Mouse (Mus musculus) right cerebral cortex, postnatal 4 days (tissue): ENCODE results near the gene Myrip.

Source experiments
- DNase-seq: peaks from one replicate; pipeline ENCODE4 v3.0.0-alpha.2; 2022

Gene Myrip

DNA sequence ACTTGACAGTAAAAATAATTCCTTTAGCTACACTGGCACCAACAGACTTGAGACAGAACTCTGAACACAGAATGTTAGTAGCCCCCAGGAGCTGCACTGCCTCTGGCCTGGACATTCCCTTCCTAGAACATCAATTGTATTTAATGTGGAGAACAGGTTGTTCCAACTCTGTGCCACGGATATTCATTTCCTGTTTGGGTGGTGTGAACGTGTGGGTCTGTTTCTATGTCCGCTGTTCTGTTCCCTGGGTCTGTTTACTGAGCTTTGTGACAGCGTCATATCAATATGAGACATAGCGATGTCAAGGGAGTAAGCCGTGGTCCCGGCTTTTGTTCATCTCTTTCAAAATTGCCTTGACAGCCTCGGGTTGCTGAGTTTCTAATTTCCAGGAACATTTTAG lies 97.0 kb downstream of the Myrip start:
- no peak for DNase-seq

DNA sequence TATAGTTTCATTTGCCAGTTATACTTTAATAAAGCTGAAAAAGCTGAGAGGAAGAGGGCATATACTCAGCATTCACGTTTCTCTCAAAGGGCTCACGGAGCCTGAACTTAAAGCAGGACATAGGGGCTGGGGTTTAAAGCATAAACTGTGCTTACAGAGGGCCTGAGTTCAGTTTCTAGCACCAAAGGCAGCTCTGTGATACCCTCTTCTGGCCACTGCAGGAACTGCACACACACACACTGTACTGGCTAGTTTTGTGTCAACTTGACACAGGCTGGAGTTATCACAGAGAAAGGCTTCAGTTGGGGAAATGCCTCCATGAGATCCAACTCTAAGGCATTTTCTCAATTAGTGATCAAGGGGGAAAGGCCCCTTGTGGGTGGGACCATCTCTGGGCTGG lies 98.2 kb downstream of the Myrip start:
- peak; percentile 46 for DNase-seq

DNA sequence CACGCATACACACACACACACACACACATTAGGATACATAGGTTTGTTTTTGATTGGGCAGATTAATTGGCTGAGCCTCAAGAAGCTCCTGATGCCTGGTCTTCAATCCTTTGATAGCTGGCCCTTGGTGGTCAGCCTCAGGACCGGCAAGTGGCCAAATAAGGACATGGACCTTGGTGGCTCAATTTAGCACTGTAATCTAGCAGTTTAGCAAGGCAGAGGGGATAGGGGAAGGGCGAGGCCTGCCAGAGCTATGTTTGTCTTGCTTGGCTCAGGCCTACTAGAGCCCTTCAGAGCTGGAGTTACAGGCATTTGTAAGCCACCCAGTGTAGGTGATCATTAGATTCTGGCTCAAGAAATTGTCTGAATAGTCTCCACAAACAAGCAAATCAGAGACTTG lies 101.1 kb downstream of the Myrip start:
- DNase-seq, result no peak

DNA sequence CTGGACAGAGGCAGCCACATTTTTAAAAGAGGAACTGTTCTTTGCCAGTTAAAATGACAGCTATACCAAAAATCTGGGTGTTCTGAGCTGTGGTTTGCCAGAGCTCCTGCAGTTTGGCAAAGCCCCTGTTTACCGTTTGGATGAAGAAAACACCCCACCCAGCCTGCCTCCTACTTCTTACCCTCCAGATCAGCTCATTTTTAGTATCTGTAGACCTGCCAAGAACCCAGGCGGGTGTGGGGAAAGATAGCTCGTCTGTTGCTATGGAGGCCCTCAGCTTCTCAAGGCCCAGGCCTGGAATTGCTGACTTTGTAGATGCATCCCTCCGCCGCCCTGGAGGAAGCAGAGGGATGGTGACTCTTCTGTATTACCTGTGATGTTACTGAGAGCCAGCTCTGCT lies 102.3 kb downstream of the Myrip start:
- DNase-seq, result peak; percentile 27

DNA sequence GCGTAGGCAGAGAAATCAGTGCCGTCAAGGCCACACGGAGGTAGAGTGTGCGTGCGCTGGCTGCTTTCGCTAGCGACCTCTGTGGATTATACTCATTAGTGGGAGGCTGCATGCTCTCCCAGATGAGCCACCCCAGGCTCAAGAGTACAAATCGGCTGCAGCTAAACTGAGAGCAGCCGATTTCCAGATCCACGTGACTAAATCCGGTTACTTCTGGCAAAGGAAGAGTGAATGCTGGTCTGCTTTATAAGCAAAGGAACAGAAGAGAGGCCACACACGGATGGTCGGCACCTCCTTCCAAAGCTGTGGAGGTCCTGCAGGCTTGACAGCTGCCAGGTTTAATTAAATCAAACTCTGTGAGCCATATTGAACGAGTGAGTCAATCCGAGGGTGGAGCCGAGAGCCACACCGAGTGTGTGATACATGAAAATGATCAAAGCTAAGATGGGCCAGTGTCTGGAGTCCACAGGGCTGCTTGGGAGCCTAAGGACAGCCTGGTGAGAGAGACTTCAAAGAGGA lies 108.4 kb downstream of the Myrip start:
- DNase-seq, result no peak

DNA sequence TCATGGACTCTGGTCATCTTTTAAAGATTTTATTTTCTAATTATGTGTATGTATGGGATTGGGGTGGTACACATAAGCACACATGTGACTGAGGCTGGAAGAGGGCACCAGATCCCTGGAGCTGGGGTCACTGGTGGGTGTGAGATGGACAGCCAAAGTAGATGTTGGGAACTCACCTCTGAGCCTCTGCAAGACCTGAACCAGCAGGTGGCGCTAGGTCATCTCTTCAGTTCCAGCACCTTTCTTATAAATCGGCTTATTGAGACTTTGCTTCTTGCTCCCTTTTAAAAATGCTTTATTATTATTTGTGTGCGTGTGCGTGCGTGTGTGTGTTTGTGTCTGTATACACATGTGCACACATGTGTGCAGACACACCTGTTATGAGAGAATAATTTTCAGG lies 109.1 kb downstream of the Myrip start:
- DNase-seq, result peak; percentile 66

DNA sequence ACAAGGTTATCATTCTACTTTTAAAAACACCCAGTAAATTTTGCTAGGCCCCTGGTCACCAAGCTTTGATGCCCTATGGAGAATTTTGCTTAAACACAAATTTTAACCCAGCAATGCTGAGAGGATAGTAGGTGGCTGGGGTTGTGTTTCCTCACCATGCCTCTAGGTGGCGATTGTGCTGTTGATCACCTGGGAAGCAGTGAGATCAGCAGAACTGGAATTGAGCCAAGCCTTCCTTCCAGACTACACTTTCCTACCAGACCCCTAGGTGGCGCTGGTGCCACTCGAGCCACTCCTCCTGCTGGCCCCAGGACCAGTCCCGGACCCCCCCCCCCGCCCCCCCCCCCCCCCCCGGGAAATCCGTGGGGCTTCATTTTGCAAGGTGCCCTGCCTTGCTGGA lies 114.2 kb downstream of the Myrip start:
- peak; percentile 70 for DNase-seq

DNA sequence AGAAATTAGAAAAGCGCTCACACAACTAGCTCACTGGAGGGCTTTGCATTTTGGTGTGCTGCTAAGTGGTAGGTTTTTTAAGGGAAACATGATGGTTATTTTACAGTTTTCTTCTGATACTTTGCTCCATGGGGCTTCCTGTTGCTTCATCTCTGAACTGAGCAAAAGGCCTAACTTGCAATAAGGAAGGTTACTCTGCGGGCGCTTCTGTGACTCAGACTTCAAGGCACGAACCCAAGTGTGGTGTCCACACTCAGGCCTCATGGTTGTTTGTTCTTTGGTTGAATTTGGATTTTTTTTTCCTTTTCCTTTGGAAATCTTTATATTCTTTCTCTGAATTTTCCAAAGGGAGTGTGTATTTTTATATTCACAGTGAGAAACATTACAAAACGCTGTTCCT lies 114.8 kb downstream of the Myrip start:
- DNase-seq, result no peak

DNA sequence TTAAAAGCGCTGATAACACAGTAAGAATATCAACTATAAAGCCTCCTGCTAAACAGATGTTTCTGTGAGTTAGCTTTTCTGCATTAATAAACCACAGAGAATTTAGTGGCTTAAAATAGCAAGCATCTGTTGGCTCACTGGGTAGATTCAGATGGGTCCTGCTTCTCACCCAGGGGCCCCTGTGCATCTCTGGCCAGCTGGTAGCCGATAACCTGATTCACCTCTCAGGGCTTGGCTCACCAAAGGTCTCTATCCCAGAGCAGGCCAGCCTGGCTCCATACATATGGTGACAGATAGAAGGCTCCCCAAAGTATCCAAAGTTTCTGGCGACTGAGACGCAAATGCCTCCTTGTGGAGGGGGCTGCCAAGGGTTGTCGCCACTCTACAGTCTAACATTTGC lies 115.4 kb downstream of the Myrip start:
- no peak for DNase-seq

DNA sequence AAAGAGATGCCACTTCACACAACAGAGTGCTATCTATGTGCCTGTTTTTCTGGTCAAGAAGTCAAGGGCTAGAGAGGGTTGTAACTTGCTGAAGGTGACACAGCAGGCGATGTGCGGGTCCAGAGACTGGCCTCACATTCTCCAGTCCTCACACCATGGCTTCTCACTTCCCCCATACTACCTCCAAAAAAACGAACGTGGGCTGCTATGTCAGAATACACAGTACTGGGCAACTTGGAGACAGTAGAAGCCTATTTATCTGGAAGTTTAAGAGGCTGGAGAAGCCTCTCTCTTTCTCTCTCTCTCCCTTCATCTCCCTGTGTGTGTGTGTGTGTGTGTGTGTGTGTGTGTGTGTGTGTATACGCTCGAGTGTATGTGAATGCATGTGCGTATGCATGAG lies 117.3 kb downstream of the Myrip start:
- DNase-seq, result no peak

DNA sequence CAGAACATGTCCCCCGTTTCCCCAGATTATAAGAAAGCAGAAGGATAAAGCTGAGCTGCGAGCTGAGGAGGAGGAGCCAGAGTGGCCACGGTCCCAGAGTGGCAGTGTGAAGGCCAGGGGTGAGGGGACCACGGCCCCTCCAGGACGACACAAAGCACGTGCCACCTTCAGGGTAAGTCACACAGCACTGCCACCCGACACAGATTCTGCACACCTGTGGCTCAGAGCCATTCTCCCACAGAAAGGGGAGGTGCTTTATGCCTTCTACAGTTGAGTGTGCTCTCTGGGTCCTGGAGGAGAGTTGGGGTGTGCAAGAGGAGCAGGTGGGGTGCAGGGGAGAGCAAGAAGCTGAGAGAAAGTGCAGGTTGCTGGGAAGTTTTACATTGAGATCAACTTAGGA lies 123.3 kb downstream of the Myrip start:
- DNase-seq, result no peak

DNA sequence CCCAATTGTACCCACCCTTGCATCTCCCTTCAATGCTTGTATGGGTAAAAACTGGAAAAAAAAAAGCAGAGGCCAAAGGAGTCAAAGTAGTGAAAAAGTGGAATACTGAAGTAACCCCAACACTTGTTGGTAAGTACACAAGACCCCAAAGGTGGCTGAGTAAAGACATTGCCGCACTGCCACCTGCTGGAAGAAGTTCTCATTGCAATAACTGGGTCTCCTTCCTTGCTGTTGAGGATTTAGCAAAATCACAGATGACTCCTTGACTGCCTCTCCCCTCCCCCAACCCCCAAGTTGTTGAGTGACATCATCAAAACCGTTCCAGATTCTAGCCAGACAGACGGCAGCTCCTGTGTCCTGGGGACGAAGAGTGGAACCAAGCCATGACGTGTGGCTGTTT lies 124.5 kb downstream of the Myrip start:
- peak; percentile 92 for DNase-seq

DNA sequence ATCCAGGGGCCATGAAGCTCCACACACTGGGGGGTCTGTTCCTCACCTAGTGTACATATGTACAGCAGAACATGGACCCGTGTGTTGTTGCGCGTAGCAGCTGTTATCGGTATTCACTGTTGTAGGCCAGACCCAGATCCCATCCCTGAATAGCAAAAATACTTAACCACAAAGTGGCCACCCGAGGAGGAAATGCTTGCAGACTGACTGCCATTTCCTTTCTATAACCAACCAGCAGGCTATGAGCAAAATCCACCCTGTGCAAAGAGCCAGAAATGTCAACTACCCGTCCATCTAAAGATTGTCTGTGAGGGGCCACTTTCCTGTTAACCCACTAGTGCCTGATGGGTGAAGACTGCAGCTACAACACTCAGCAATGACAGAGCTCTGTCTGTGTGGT lies 126.9 kb downstream of the Myrip start:
- DNase-seq, result no peak

DNA sequence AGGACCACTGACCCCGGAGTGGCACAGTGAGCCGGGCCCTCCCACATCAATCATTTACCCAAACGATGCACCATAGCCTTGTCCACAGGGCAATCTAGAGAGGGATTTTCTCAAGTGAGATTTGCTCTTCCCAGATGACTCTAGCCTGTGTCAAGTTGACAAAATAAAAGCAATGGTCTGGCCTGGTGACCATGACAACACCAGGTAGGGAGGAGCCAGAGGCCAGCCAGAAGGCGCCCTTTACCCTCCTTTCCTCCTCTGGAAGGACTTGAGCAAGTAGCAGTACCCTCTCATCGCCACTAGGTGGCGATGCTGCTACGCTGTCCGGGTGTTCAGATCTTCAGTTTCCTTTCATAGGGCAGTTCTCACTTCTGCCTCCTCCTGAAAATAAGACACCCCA lies 132.4 kb downstream of the Myrip start:
- peak; percentile 57 for DNase-seq

DNA sequence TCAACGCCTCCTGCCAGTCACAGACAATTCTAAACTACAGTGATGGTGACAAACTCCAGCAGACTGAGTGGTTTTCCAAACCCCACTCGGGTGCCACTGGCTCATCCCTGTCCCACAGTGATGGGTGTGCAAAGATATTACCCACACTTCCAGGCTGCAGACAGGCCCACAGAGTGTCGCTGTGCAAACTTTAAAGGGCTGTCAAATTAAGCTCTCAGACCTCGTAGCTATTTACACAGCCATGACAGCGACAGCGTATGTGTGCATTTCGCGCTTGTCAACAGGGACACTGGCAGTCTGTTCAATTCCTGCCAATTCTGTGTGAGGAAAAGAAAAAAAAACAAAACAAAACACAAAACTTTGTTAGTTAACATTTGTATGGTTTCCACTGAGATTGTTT lies 134.5 kb downstream of the Myrip start:
- no peak for DNase-seq

DNA sequence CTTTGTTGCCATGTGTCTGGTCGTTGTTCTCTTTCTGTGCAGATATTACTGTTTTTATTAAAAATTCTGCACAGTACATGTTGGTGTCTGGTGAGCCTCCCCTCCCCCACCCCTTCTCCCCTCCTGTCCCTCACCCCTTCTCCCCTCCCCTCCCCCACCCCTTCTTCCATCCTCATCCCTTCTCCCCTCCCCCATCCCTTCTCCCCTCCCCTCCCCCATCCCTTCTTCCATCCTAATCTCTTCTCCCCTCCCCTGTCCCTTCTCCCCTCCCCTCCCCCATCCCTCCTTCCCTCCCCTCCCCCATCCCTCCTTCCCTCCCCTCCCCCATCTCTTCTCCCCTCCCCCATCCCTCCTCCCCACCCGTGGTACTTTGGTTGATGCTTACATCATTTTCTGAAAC lies 135.5 kb downstream of the Myrip start:
- no peak for DNase-seq

DNA sequence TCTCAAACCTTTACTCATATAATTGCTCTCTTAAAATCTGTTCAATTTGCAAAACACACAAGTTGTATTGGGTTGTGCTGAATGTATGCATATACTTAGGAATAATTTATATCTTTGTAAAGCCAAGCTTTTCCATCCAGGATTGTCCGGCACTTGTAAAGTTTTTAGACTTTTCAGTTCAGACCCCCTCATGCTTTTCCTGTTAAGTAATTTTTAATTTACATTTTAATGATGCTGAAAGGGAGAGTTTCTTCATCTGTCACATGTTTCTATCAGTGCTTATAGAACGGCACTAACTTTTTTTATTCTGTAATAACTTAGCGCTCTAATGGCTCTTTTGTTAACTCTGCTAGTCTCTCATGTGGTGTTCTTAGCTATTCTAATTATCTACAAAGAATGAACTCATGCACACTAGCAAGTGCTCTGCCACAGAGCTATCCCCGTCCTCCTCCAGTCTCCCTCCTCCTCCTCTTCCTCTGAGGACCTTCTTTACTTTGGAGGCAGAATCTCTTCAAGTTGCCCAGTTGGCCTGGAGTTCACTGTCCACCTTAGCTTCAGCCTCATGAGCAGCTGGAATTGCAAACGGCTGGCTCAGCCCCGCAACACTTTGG lies 136.1 kb downstream of the Myrip start:
- DNase-seq, result no peak

DNA sequence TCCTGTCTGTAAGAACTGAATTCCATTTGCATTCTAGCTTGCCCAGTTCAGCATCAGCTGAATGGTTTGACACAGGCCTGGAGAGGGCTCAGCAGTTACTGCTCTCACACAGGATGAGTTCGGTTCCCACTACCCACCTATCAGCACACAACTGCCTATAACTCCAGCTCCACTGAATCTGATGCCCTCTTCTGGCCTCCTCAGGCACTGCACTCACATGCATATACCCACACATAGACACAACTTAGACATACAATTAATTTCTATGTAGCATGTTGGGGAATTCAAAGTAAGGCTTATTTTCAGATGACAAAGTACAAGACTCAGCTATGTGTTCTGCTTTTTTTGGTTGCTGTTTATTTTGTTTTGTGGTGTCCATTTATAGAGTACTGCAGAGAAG lies 137.0 kb downstream of the Myrip start:
- no peak for DNase-seq

DNA sequence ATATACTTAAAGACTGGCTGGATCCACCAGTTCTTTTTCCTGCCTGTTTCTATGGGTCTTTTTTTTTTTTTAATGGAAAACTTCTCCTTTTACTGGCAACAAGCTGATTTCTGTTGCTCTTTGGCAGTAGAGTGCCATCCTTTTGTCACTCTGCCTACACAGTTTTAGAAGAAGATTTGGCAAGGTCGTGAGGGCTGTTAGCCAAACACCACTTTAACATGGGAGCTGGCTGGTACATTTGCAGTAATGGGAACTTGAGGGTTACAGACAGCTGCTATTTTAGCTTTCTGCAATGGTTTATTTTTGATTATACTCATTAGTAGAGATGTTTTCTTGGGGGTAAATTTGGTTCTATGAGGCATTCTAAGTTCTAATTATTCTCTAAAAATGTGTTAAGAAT lies 137.5 kb downstream of the Myrip start:
- DNase-seq, result no peak

DNA sequence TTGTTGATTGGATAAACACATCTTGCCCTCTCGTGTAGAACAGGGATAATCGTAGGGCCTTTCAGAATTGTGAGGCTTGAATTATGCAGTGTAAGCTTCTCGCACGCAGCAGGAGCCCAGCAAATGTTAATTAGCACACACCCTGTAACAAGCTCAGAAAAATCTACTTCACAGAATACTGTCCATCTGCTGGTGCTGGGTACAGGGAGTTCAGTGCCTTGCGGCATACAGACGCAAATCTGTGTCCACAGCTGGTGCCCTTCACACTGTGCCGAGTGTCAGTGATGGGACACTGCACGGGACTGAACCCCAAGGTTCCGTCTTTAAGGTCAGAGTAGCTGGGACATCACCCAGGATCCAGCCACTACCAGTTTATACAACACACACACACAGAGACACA lies 143.3 kb downstream of the Myrip start:
- DNase-seq, result no peak

DNA sequence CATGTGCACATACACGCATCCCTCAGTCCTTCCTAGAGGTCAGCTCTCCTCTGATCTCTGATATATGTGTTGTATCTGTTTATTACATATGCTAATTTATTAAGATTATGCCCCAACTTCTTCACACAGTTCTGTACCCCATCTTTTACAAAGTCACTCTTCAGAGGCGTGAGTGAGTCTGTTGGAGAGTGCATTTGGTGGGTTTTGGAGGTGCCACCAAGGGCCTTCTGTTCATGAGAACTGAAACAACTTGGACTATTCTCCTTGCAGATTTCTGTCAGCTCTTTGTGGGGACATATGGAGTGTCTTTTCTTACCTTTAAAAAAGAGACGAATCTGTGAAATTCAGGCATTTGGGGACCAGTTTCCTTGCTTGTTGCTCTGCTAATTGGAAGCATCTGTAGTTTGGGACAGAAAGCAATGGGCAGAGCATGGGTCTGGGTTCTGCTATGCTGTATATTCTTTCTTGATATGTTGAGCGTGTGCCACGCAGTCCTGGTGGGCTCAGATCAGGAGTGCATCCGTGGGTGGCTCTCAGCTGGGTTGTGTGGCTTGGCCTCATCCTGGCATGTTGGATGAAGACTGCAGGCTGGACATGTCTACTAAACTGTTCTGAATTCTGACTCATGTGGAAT lies 148.5 kb downstream of the Myrip start:
- DNase-seq, result no peak

DNA sequence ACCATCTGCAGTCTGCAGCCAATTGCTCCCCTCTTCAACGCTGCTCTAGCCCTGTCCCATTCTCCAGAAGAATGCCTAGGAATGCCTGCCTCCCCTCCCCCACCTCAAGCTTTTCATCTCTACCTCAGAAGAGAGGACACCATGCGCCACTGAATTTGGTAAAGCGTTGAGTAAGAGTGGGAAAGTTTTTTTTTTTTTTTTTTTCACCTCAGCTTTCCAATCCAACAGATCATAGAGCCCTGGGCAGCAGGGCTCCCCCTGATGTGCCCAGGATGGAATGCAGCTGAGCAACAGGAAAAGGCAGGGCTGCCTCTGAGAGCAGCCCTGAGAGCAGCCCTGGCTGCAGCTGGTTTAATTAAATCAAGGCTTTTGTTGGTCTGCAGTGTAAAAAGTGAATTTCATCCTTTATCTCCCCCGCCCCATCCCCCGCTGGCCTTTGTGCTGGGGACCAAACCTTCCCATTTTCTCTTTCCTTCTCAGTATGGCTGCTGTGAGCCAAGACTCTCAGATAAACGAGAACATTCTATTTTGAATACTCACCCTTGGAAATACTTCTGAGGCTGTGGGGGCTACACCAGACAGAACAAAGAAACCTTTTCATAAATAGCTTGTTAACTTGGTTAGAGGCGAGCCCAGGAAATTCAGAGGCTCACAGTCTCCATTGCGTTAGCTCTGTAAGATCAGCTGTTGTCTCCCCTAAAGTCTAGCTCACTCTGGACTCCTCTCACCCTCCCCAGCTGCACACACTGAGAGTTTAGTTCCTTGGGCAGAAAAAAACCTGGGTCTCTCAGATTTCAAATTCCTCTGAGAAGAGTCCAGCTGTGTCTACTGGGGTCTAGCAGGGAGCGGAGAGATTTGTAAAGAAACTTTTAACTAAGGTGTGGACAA lies 154.7 kb downstream of the Myrip start:
- no peak for DNase-seq

DNA sequence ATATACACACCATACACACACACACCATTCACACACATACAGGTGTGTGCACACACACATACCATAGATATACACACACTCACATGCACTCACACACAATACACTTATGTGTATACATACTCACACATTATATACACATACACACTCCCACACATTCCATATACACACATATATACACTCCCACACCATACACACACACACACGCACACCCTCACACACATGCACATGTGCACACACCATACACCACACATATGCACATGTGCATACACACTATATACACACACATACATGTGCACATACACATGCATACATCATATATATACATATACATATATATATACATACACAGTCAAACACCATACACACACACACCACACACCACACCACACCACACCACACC lies 169.1 kb downstream of the Myrip start:
- no peak for DNase-seq

DNA sequence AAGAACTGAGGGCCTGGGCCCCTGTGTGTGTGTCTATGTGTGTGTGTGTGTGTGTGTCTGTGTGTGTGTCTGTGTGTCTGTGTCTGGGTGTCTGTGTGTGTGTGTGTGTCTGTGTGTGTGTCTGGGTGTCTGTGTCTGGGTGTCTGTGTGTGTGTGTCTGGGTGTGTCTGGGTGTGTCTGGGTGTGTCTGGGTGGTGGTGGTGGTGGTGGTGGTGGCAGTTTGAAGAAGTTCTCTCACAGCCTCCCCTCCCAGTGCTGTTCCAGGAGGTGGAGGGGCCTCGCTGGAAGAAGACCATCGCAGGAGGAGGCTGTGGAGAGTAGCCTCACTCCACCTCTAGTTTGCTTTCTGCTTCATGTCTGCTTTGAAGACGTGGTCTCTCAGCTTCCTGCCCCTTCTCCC lies 180.3 kb downstream of the Myrip start:
- no peak for DNase-seq
